ENCODE assay signal across 8 mouse cellular contexts in the genomic region with DNA sequence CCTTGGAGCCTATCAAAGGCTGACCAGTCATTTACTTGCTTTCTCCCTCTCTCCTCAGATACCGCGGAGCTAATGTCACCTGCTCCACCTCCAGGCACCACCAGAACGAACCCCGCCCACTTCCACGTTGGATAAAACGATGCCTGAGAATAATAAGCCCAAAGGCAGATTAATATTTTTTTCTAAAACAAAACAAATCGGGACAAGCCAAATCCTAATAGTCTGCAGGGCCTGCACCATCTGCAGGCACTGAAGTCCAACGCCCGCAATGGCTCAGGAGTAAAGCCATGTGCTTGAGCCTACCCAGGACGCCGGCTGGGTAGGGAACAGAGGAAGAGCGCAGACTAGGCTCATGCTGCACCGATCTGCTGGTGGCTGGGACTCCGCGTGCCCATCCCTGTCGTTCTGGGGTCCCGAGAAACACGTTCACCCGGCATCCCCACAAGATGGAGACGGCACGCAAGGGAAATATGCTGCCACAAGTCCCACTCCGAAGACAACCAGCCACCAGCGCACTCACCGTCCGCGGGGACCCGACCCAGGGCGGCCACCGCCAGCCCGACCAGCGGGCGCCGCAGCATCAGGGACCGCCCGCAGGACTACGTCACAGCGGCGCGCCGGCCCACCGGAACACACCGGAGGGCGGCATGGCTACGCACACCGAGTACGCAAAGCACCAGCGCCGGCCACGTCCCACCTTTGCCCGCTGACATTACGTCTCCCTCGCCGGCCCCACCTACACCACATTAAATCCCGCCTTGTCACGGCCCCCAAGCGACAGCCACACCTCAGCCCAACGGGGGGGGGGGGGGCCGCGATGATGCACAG. TPM values are rescaled to one million over a fixed set of nuclear protein-coding genes. Genes with fewer than 3 reads are reported as not detected.
DNase-seq lines count a peak whose midpoint lies in the region; ATAC-seq and TF ChIP-seq lines count a peak whose summit lies in the region.

No protein-coding gene starts in this region.

- H3K9me3 ChIP-seq in embryonic facial prominence, embryonic 14.5 days (ENCODE audit: control insufficient read depth, low read length), result no peaks in the 10 kb centered on the region
- H3K9me3 ChIP-seq in limb, embryonic 14.5 days (ENCODE audit: control insufficient read depth, low read length), result no peaks in the 10 kb centered on the region
- no peaks in the 10 kb centered on the region for H3K9me3 ChIP-seq in midbrain, embryonic 16.5 days (replicated peaks; ENCODE audit: control insufficient read depth, low read length, poor library complexity, severe bottlenecking)

- peak overlapping the region; percentile 86 for H3K4me3 ChIP-seq in bone marrow, adult 2 months (replicated peaks; ENCODE audit: control insufficient read depth, low read depth, low read length)
- H3K4me3 ChIP-seq in embryonic facial prominence, embryonic 14.5 days (ENCODE audit: low read depth, low read length), result peak overlapping the region; percentile 63
- peak overlapping the region; percentile 55 for H3K4me3 ChIP-seq in limb, embryonic 14.5 days (replicated peaks; ENCODE audit: low read length)
- H3K4me3 ChIP-seq in midbrain, embryonic 16.5 days (ENCODE audit: low read depth, low read length), result peak overlapping the region; percentile 62
- H3K4me3 ChIP-seq in spleen, adult 2 months (ENCODE audit: extremely low read depth, insufficient read depth, insufficient read length), result peak overlapping the region; percentile 81

- H3K4me1 ChIP-seq in bone marrow, adult 2 months (ENCODE audit: control insufficient read depth, insufficient read depth, low read length), result no peaks in the 10 kb centered on the region
- H3K4me1 ChIP-seq in embryonic facial prominence, embryonic 14.5 days (ENCODE audit: control insufficient read depth, insufficient read depth, low read length), result no peaks in the 10 kb centered on the region
- H3K4me1 ChIP-seq in limb, embryonic 14.5 days (ENCODE audit: control insufficient read depth, insufficient read depth, low read length), result peaks cover 5% of the 10 kb centered on the region; the same call in 1 of the 2 replicates
- H3K4me1 ChIP-seq in midbrain, embryonic 16.5 days (ENCODE audit: control insufficient read depth, insufficient read depth, low read length), result peaks cover 12% of the 10 kb centered on the region
- H3K4me1 ChIP-seq in spleen, adult 2 months (ENCODE audit: control insufficient read depth, insufficient read depth, insufficient read length), result no peaks in the 10 kb centered on the region

- H3K27ac ChIP-seq in bone marrow, adult 2 months (ENCODE audit: control insufficient read depth, insufficient read depth, low read depth, low read length, poor library complexity), result peak overlapping the region; percentile 79
- peak overlapping the region; percentile 85 for H3K27ac ChIP-seq in embryonic facial prominence, embryonic 14.5 days (replicated peaks; ENCODE audit: low read depth, low read length)
- H3K27ac ChIP-seq in limb, embryonic 14.5 days (replicated peaks; ENCODE audit: low read depth, low read length), result peak overlapping the region; percentile 79
- H3K27ac ChIP-seq in midbrain, embryonic 16.5 days (ENCODE audit: low read length), result peak overlapping the region; percentile 91
- H3K27ac ChIP-seq in spleen, adult 2 months (ENCODE audit: insufficient read depth, low read length), result peak overlapping the region; percentile 79

- peak; percentile 94 for DNase-seq in A20 (ENCODE audit: low read depth, low spot score)
- DNase-seq in embryonic facial prominence, embryonic 14.5 days (ENCODE audit: low spot score), result no peak
- DNase-seq in heart, adult 8-10 months (ENCODE audit: low spot score), result peak; percentile 87
- peak; percentile 94 for DNase-seq in kidney, adult 9 months
- DNase-seq in limb, embryonic 14.5 days (ENCODE audit: low spot score), result peak; percentile 86
- peak; percentile 85 to 90 for DNase-seq in spleen, adult 2 months (ENCODE audit: low read depth in 1 of 2, low spot score in 2 of 2)

- under 1% methylated on average over 56 of the region's 59 CpGs for WGBS in bone marrow, adult 2 months
- under 1% methylated on average over 19 of the region's 59 CpGs for WGBS in embryonic facial prominence, embryonic 14.5 days
- whole genome bisulfite sequencing in limb, embryonic 14.5 days, result under 1% methylated on average over 39 of the region's 59 CpGs
- WGBS in midbrain, embryonic 16.5 days, result under 1% methylated on average over 57 of the region's 59 CpGs
- under 1% methylated on average over 58 of the region's 59 CpGs for WGBS in spleen, adult 2 months

- peak overlapping the region; percentile 63 for H3K4me2 ChIP-seq in embryonic facial prominence, embryonic 14.5 days (ENCODE audit: low read depth, low read length)
- H3K4me2 ChIP-seq in limb, embryonic 14.5 days (replicated peaks; ENCODE audit: low read depth, low read length, severe bottlenecking), result peak overlapping the region; percentile 65
- peak overlapping the region; percentile 56 for H3K4me2 ChIP-seq in midbrain, embryonic 16.5 days (ENCODE audit: low read length)

- peak; percentile 97 for ATAC-seq in embryonic facial prominence, embryonic 14.5 days (ENCODE audit: low read depth)
- ATAC-seq in limb, embryonic 14.5 days (ENCODE audit: low FRiP score, low read depth), result peak; percentile 95
- peak; percentile 93 for ATAC-seq in midbrain, embryonic 16.5 days

- TF ChIP-seq CTCF in bone marrow, adult 2 months (IDR thresholded peaks at IDR 0.05; ENCODE audit: control insufficient read depth, insufficient read depth, low read length), result no peak
- no peak for TF ChIP-seq CTCF in spleen, adult 2 months (IDR thresholded peaks at IDR 0.05; ENCODE audit: extremely low read depth, insufficient read depth, insufficient read length, insufficient replicate concordance)

- peak; percentile 80; the same call in 1 of the 2 replicates for TF ChIP-seq POLR2A in bone marrow, adult 2 months (IDR thresholded peaks at IDR 0.05; ENCODE audit: borderline replicate concordance, control insufficient read depth, low read depth, low read length)
- peak; percentile 89; the same call in 1 of the 2 replicates for TF ChIP-seq POLR2A in limb, embryonic 14.5 days (IDR thresholded peaks at IDR 0.05; ENCODE audit: borderline replicate concordance, extremely low read depth, insufficient read depth, insufficient read length)
- peak; percentile 83 for TF ChIP-seq POLR2A in spleen, adult 2 months (IDR thresholded peaks at IDR 0.05; ENCODE audit: low read depth, low read length)

- H3K27me3 ChIP-seq in embryonic facial prominence, embryonic 14.5 days (replicated peaks; ENCODE audit: control insufficient read depth, insufficient read depth, low read length), result no peaks in the 10 kb centered on the region
- no peaks in the 10 kb centered on the region for H3K27me3 ChIP-seq in limb, embryonic 14.5 days (ENCODE audit: control insufficient read depth, insufficient read depth, low read length)
- H3K27me3 ChIP-seq in midbrain, embryonic 16.5 days (ENCODE audit: control insufficient read depth, insufficient read depth, low read depth, low read length), result no peaks in the 10 kb centered on the region
- H3K27me3 ChIP-seq in spleen, adult 2 months (ENCODE audit: control insufficient read depth, insufficient read depth, low read length), result no peaks in the 10 kb centered on the region

- H3K9ac ChIP-seq in embryonic facial prominence, embryonic 14.5 days (ENCODE audit: low read depth, low read length), result peak overlapping the region; percentile 78
- H3K9ac ChIP-seq in limb, embryonic 14.5 days (ENCODE audit: low read depth, low read length, severe bottlenecking), result peak overlapping the region; percentile 59
- H3K9ac ChIP-seq in midbrain, embryonic 16.5 days (ENCODE audit: low read depth, low read length), result peak overlapping the region; percentile 83

- 0 out of 2 replicates have a peak, but pooled peaks cover 2% of the 10 kb centered on the region for H3K36me3 ChIP-seq in embryonic facial prominence, embryonic 14.5 days (ENCODE audit: control insufficient read depth, insufficient read depth, low read length)
- H3K36me3 ChIP-seq in limb, embryonic 14.5 days (ENCODE audit: control insufficient read depth, insufficient read depth, low read length), result peaks cover 2% of the 10 kb centered on the region; the same call in 1 of the 2 replicates
- no peaks in the 10 kb centered on the region for H3K36me3 ChIP-seq in midbrain, embryonic 16.5 days (ENCODE audit: control insufficient read depth, insufficient read depth, low read length)
- H3K36me3 ChIP-seq in spleen, adult 2 months (ENCODE audit: control insufficient read depth, insufficient read depth, low read length), result peaks cover under 1% of the 10 kb centered on the region; the same call in 1 of the 2 replicates

RNA-seq across cellular contexts. Expression of a gene that starts 0.6 kb away (rescaled TPM):
- 40.5 and 53.7 TPM in 2 replicates for polyA plus RNA-seq in bone marrow, adult 2 months (2011; ENCODE audit: insufficient read depth, insufficient read length, low replicate concordance, missing spikeins)
- 114 and 126 TPM in 2 replicates for polyA plus RNA-seq in embryonic facial prominence, embryonic 14.5 days (2014; fragmentation: Nextera tagmentation; extraction: Ambion mirVana)
- total RNA-seq in heart, adult 8-10 months (2022), result 100 to 1,000 TPM; 112 to 142 (median 128) TPM
- polyA plus RNA-seq in limb, embryonic 14.5 days (2012; rRNA removed), result 101 and 102 TPM in 2 replicates
- polyA plus RNA-seq in limb, embryonic 14.5 days (2014; fragmentation: Nextera tagmentation; extraction: Ambion mirVana), result 126 and 129 TPM in 2 replicates
- polyA plus RNA-seq in midbrain, embryonic 16.5 days (2015; fragmentation: Nextera tagmentation; extraction: Ambion mirVana), result 242 and 261 TPM in 2 replicates
- 40.9 and 52.3 TPM in 2 replicates for polyA plus RNA-seq in spleen, adult 2 months (2012; rRNA removed)

RNA-seq across cellular contexts. Expression of a gene that starts 8.4 kb away (rescaled TPM):
- not detected in 2 replicates for polyA plus RNA-seq in bone marrow, adult 2 months (2011; ENCODE audit: insufficient read depth, insufficient read length, low replicate concordance, missing spikeins)
- polyA plus RNA-seq in embryonic facial prominence, embryonic 14.5 days (2014; fragmentation: Nextera tagmentation; extraction: Ambion mirVana), result 0.29 and 0.60 TPM in 2 replicates
- total RNA-seq in heart, adult 8-10 months (2022), result under 1 TPM; 0.62 to 0.82 (median 0.63) TPM
- 0.78 and 1.2 TPM in 2 replicates for polyA plus RNA-seq in limb, embryonic 14.5 days (2012; rRNA removed)
- polyA plus RNA-seq in limb, embryonic 14.5 days (2014; fragmentation: Nextera tagmentation; extraction: Ambion mirVana), result 0.36 and 0.70 TPM in 2 replicates
- 0.21 and 0.30 TPM in 2 replicates for polyA plus RNA-seq in midbrain, embryonic 16.5 days (2015; fragmentation: Nextera tagmentation; extraction: Ambion mirVana)
- polyA plus RNA-seq in spleen, adult 2 months (2012; rRNA removed), result 3.4 and 4.1 TPM in 2 replicates

RNA-seq across cellular contexts. Expression of a gene that starts 10.8 kb away (rescaled TPM):
- 17.6 and 28.0 TPM in 2 replicates for polyA plus RNA-seq in bone marrow, adult 2 months (2011; ENCODE audit: insufficient read depth, insufficient read length, low replicate concordance, missing spikeins)
- 81.9 and 89.3 TPM in 2 replicates for polyA plus RNA-seq in embryonic facial prominence, embryonic 14.5 days (2014; fragmentation: Nextera tagmentation; extraction: Ambion mirVana)
- total RNA-seq in heart, adult 8-10 months (2022), result 100 to 1,000 TPM; 100 to 119 (median 114) TPM
- polyA plus RNA-seq in limb, embryonic 14.5 days (2012; rRNA removed), result 38.8 and 51.1 TPM in 2 replicates
- polyA plus RNA-seq in limb, embryonic 14.5 days (2014; fragmentation: Nextera tagmentation; extraction: Ambion mirVana), result 81.0 and 85.2 TPM in 2 replicates
- polyA plus RNA-seq in midbrain, embryonic 16.5 days (2015; fragmentation: Nextera tagmentation; extraction: Ambion mirVana), result 80.3 and 91.1 TPM in 2 replicates
- polyA plus RNA-seq in spleen, adult 2 months (2012; rRNA removed), result 16.1 and 21.8 TPM in 2 replicates

RNA-seq across cellular contexts. Expression of a gene that starts 16.7 kb away (rescaled TPM):
- polyA plus RNA-seq in bone marrow, adult 2 months (2011; ENCODE audit: insufficient read depth, insufficient read length, low replicate concordance, missing spikeins), result 19.0 and 32.8 TPM in 2 replicates
- 23.9 and 27.0 TPM in 2 replicates for polyA plus RNA-seq in embryonic facial prominence, embryonic 14.5 days (2014; fragmentation: Nextera tagmentation; extraction: Ambion mirVana)
- 10 to 100 TPM in 3 of 4 experiments, 1 to 10 TPM in 1; 9.8 to 12.9 (median 10.6) TPM for total RNA-seq in heart, adult 8-10 months (2022)
- polyA plus RNA-seq in limb, embryonic 14.5 days (2012; rRNA removed), result 32.4 and 37.5 TPM in 2 replicates
- 28.9 and 30.0 TPM in 2 replicates for polyA plus RNA-seq in limb, embryonic 14.5 days (2014; fragmentation: Nextera tagmentation; extraction: Ambion mirVana)
- polyA plus RNA-seq in midbrain, embryonic 16.5 days (2015; fragmentation: Nextera tagmentation; extraction: Ambion mirVana), result 25.0 and 25.2 TPM in 2 replicates
- 19.9 and 25.0 TPM in 2 replicates for polyA plus RNA-seq in spleen, adult 2 months (2012; rRNA removed)

RNA-seq across cellular contexts. Expression of a gene that starts 27.9 kb away (rescaled TPM):
- 15.9 and 19.4 TPM in 2 replicates for polyA plus RNA-seq in bone marrow, adult 2 months (2011; ENCODE audit: insufficient read depth, insufficient read length, low replicate concordance, missing spikeins)
- 2.5 and 3.1 TPM in 2 replicates for polyA plus RNA-seq in embryonic facial prominence, embryonic 14.5 days (2014; fragmentation: Nextera tagmentation; extraction: Ambion mirVana)
- total RNA-seq in heart, adult 8-10 months (2022), result 10 to 100 TPM; 14.8 to 21.8 (median 19.4) TPM
- 4.0 TPM in 2 replicates for polyA plus RNA-seq in limb, embryonic 14.5 days (2012; rRNA removed)
- 1.8 and 2.4 TPM in 2 replicates for polyA plus RNA-seq in limb, embryonic 14.5 days (2014; fragmentation: Nextera tagmentation; extraction: Ambion mirVana)
- 7.3 and 7.6 TPM in 2 replicates for polyA plus RNA-seq in midbrain, embryonic 16.5 days (2015; fragmentation: Nextera tagmentation; extraction: Ambion mirVana)
- polyA plus RNA-seq in spleen, adult 2 months (2012; rRNA removed), result 6.3 and 6.5 TPM in 2 replicates
